Mouse (Mus musculus): ENCODE measurements at regions not wholly inside any gene's neighbourhood (a gene's known extent, or its start where the extent isn't known, plus 50 kb on each side); places are given as distances from the start of the nearest gene placed in this dataset.

DNA sequence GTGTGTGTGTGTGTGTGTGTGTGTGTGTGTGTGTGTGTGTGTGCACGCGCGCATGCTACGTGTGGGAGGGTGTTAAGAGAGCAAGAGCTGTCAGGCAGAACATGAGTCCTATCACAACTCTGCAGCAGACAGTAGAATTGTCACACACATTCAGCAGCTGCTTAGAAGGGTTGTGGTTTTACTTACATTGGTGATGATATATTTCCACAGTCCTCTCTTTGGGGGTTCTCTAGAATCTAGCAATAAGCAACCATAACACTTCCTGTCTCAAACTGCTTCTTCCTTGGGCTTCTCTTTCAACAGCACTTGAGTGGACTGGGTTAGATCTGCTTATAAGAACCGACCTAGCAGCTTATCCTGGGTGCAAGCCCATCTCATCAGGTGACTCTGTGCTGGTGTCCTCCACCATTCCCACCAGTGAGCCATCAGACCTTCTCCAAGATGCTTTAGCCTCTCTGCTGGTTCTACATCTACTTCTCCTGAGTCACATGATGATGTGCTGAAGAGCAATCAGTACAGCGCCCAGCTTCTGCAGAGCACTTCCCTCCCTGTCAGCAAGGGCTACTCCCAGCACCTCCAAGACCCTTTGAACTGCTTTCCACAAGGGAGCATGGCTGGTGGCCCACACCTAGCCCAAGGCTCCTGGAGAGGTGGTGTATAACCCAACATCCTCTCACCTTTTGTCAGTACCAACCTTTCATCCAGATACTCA, 222.6 kb downstream of the Wdr11 start:
- no peak for DNase-seq (ENCODE audit: extremely low spot score, low spot score)

DNA sequence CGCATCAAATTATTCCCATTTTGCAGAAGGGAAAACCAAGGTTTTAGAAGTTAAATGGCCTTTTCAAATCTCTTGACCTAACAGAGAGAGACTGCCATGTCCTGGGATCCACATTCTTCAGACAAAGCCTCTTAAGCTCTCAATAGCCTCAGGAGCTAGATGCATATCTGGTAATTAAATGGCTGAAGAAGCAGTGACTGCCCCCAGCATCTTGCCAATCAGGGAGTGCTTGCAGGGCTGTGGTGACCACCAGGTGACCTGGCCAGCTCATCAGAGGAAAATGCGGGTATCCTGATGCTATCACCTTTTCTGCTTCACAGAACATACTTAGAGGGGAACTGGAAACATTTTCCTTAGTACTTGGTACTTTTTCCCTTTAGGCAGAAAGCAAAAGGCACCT, 227.2 kb downstream of the Wdr11 start:
- DNase-seq (ENCODE audit: extremely low spot score, low spot score): no peak

DNA sequence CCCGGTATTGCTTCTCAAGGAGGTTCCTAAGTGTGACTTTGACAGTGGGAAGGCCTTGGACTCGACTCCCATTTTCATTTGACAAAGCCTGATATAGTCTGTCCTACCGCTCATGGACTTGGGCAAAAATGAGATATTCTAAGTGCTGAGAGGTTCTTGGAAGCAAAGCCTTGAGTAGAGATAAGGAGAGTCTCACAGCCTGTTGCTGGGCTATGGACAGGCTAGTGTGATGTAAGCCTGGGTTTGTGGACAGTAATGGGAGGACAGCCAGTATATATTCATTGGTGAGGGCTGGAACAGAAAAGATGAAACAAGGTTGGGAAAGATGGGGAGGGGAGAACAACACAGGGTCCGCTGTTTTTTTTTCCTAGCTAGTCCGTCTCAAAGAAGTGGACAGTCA, 228.0 kb downstream of the Wdr11 start:
- no peak for DNase-seq (ENCODE audit: extremely low spot score, low spot score)

GRCm38 (mm10) chr7:129828970-129829369, 237.3 kb downstream of the Wdr11 start:
- no peak for DNase-seq (ENCODE audit: extremely low spot score, low spot score)

- no peak for DNase-seq (ENCODE audit: extremely low spot score, low spot score)
Observed at GRCm38 (mm10) chr7:129832830-129833229, 241.2 kb downstream of the Wdr11 start.

GRCm38 (mm10) chr7:129842303-129843122, 250.8 kb downstream of the Wdr11 start:
- no peak for DNase-seq (ENCODE audit: extremely low spot score, low spot score)

DNA sequence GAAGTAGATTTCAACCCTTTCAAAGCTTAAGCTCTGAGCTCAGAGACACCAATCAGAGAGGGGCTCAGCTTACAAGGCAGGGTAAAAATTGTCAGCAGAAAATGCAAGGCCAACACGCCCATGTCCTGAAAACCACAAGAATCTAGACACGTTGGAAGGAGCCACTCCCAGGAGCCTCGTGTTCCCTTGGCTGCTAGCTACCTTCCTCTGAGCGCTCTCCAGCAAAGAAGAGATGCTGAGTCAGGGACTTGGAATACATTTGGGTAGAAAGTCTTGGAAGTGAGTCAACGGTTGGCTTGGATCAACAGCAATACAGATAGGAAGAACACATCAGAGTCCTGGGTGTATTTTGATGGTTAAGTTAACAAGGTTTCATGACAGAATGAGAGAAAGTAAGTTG, 255.5 kb downstream of the Wdr11 start:
- DNase-seq (ENCODE audit: extremely low spot score, low spot score): no peak

- no peak for DNase-seq (ENCODE audit: extremely low spot score, low spot score)
Observed at GRCm38 (mm10) chr7:129853596-129853995, 261.9 kb downstream of the Wdr11 start.

DNA sequence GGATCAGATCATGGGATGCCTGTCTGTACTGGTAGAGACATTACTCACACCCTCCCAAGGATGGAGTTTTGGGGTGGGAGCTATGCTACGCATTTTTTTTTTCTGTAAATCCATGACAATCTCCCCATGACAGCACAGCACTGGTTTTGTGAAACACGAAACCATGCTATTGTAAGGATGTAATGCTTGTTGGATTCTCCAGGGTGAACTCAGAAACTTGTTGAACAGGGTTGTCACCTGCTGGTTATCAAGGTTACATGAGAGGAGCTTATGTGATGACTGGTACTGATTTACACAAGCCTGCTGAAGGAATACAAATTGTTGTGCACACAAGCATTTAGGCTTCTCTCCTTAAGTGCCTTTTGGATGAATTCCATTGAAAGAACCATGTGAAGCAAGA, 263.3 kb downstream of the Wdr11 start:
- DNase-seq (ENCODE audit: extremely low spot score, low spot score): no peak

DNA sequence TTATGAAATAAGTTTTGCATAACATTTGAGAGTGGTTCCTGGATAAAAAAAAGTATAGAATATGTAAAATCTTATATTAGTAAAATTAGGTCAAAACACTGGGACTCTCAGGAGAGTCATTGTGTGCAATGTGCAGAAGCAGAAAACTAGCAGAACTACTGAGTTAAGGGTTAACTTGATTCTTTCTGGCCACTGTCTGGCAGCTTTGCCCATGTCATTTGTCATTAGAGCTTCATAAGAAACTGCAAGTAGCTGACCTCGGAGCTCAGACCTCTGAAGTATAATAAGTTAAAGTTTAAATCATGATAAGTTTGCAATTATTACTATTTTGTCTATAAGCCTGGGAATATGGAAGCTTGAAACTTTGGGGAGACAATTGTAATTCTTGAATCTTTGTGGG, 271.3 kb downstream of the Wdr11 start:
- no peak for DNase-seq (ENCODE audit: extremely low spot score, low spot score)

GRCm38 (mm10) chr7:129865536-129865935, 273.9 kb downstream of the Wdr11 start:
- no peak for DNase-seq (ENCODE audit: extremely low spot score, low spot score)

- no peak for DNase-seq (ENCODE audit: extremely low spot score, low spot score)
Observed at GRCm38 (mm10) chr7:129872208-129872790, 280.6 kb downstream of the Wdr11 start.

DNA sequence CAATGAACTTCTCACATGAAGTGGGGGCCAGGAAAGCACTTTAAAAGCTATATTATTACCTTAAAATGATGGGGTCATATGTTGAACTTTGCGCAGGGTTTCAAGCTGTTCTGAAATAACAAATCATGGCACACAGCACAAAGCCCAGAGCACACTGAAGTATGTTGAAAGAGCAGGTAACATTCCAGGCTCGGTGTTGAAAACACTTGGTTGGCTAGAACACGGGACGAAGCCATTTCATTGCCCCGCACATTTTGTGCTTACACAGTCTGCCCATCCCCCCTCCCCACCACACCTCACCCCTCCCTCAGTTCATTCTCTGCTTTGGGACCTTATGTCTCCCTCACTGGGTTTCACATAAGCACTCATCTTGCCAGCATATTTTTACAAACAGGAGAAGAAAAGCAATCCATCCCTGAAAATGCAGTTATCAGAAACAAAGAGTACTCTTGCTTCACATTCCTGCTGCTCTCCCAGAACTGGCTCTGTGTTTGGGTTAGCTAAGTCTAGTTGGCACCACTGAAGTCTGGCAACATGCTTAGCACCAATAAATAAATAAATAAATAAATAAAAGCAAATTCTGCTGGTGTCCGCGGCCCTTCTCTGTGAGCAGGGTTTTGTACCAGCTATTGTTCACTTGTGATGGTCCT, 284.7 kb downstream of the Wdr11 start:
- no peak for DNase-seq (ENCODE audit: extremely low spot score, low spot score)

GRCm38 (mm10) chr7:129876852-129877223, 285.2 kb downstream of the Wdr11 start:
- DNase-seq (ENCODE audit: extremely low spot score, low spot score): no peak

- no peak for DNase-seq (ENCODE audit: extremely low spot score, low spot score)
Observed at GRCm38 (mm10) chr7:129896291-129896690, 304.6 kb downstream of the Wdr11 start.

DNA sequence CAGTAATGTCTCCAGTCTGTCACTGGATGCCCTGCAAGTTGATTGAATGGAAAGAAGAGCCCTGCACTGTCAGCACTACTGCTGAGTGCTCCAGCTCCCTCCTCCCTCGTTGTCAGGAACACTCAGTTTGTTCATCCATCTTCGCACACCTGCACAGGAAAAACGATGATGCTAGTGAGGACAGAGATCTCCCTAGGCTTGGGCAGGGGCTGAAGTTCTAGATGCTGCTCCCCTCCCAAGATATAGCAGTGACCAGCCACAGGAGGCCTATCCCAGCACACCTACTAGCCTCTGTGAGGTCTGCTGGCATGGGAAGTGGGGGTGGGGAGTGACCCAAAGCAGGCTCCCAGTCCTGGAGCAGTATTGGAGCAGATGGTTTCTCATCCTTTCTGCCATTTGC, 305.8 kb downstream of the Wdr11 start:
- DNase-seq (ENCODE audit: extremely low spot score, low spot score): no peak

- DNase-seq (ENCODE audit: extremely low spot score, low spot score): no peak
Observed at GRCm38 (mm10) chr7:129902256-129902655, 310.6 kb downstream of the Wdr11 start.

DNA sequence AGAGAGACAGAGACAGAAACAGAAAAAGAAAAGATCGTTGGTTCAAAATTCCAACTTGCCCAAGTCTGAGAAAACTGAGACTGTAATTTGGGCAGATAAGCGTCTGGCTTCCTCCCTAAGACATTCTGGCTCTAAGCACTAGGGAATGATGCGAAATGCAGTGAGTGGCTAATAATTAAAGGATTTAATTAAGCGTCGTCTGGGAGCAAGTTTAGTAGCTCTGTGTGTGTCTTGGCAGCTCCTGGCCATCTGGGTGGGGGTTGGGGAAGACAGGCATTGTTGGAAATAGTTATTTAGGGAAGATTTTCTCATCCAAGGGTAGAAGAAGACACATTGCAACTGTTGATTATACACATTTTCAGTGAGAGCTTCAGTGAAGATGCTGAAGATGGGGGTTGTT, 311.5 kb downstream of the Wdr11 start:
- no peak for DNase-seq (ENCODE audit: extremely low spot score, low spot score)

- DNase-seq (ENCODE audit: extremely low spot score, low spot score): no peak
Observed at GRCm38 (mm10) chr7:129906131-129906530, 314.5 kb downstream of the Wdr11 start.

DNA sequence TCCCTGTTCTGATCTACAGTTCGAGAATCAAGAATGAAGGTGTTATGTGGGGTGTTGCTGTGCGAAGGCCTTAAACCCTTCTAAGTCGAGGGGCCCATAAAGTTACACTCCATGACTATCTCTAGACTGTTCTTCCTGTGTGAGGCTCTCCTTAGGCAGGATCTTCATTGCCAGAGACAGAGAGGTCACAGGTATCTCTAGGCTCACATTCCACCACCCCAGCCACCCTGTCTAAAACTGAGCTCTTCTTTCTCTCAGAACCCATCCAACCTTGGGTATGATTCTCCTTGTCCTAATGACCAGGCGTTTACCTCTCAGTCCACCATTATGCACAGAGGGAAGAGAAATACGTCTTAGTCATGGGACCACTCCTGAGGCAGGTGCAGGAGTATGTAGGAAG, 317.2 kb downstream of the Wdr11 start:
- no peak for DNase-seq (ENCODE audit: extremely low spot score, low spot score)

DNA sequence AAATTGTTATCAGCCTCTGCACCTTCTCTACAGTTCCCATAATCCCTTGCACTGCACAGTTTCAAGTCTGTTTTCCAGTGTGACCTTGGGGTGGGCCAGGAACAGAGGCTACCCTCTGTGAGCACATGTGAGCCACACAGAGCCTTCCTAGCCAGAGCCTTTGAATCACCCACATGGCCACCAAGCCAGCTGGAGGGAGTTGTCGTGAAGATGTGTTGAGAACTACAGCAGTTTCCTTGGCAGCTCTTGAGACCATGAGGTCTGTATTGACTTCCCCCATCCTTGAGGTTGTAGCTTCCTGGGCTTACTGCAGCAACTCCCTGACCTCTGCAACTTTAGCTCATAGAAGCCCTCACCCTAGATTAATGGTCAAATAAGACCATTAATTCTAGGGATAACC, 318.1 kb downstream of the Wdr11 start:
- DNase-seq (ENCODE audit: extremely low spot score, low spot score): no peak

DNA sequence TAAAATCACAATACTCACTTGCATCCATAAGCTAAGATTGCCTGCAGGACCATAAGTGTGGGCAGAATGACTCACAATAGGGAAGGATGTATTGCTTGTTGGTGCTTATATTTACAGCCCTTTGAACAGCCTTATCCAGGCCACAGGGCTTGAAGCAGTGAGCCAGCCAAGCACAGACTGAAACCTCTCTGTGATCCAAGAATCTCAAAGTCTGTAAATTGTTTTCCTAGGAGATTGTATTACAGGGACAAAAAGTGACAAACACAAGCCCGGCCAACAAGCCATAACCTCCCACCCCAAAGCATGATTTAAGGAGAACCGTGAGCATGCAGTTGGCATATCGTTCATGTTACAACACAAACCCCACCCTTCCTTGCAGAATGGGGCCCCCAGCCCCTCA, 319.2 kb downstream of the Wdr11 start:
- no peak for DNase-seq (ENCODE audit: extremely low spot score, low spot score)

Data from neural tube, embryonic 10.5 days (tissue).